Mouse (Mus musculus) neural tube, embryonic 14.5 days (tissue): ENCODE measurements around the gene Cnpy1. TPM values are rescaled to one million over a fixed set of nuclear protein-coding genes. Genes with fewer than 3 reads are reported as not detected.

ENCODE experiments used
- ATAC-seq: fragments of 200-750 bp; cut with Nextera tagmentation; 2 replicates; pipeline ENCODE4 v1.8.0; 2017; ENCODE audit warnings: low read depth, mild to moderate bottlenecking, moderate TSS enrichment, moderate library complexity
- H3K27ac ChIP-seq: fragments of 300-500 bp; sonication (generic); 2 replicates; pipeline ENCODE4 v1.5.1; 2014; ENCODE audit warnings: low read depth, mild to moderate bottlenecking, control low read depth, low read length, moderate library complexity, mixed read lengths
- H3K27me3 ChIP-seq: fragments of 300-500 bp; sonication (generic); 2 replicates; pipeline ENCODE4 v1.6.1; 2014; ENCODE audit warnings: low read length; ENCODE audit not compliant: control insufficient read depth, insufficient read depth
- H3K36me3 ChIP-seq: fragments of 300-500 bp; sonication (generic); 2 replicates; pipeline ENCODE4 v1.6.1; 2014; ENCODE audit warnings: low read length, mixed read lengths; ENCODE audit not compliant: control insufficient read depth, insufficient read depth
- H3K4me1 ChIP-seq: fragments of 300-500 bp; sonication (generic); 2 replicates; pipeline ENCODE4 v1.6.1; 2014; ENCODE audit warnings: low read length; ENCODE audit not compliant: control insufficient read depth, insufficient read depth
- H3K4me2 ChIP-seq: fragments of 300-500 bp; sonication (generic); 2 replicates; pipeline ENCODE4 v1.6.1; 2014; ENCODE audit warnings: mild to moderate bottlenecking, low read depth, low read length, control low read depth
- H3K4me3 ChIP-seq: fragments of 300-500 bp; sonication (generic); 2 replicates; pipeline ENCODE4 v1.5.1; 2014; ENCODE audit warnings: low read depth, low read length, control low read depth, mixed read lengths
- H3K9ac ChIP-seq: fragments of 300-500 bp; sonication (generic); replicated peaks from 2 replicates; pipeline ENCODE4 v1.6.1; 2014; ENCODE audit warnings: low read depth, mild to moderate bottlenecking, control low read depth, low read length, mixed read lengths
- H3K9me3 ChIP-seq: fragments of 300-500 bp; sonication (generic); 2 replicates; pipeline ENCODE4 v1.6.1; 2016; ENCODE audit warnings: low read length; ENCODE audit not compliant: control insufficient read depth
- WGBS: fragments of 180-500 bp; shearing (Covaris S2); extraction: QIAGEN DNeasy Blood & Tissue Kit; methylation state at CpG from one replicate; pipeline ENCODE4 v1.1.7; 2014; 5-methylcytosine and 5-hydroxymethylcytosine counted together
- polyA plus RNA-seq: library from polyadenylated mRNA; unstranded; fragments of >200 nt; fragmentation: Nextera tagmentation; extraction: Ambion mirVana; gene quantifications from 2 replicates; pipeline ENCODE4 v1.2.1, GENCODE M21; 2014

Cnpy1 gene
- 0.66 and 1.1 TPM in 2 replicates for polyA plus RNA-seq

DNA sequence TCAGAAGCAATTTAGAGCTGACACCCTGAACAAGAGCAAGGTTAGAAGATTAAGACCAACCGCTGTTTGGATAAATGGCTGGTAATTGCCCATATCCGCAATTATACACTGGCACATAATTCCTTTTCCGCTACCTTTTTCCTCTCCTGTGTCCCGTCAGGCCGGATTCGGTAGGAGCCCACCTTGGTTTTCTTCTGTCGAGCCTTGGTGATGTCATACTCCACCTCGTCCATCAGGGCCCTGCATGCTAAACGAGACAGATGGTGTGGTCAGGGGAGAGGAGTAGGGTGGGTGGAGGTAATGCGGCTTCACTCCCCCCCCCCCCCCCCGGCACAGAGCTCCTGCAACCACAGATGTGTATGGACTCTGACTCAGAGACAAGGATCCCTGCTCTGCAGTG lies at the start of gene Cnpy1:
Cnpy1 (minus strand) TSS at position 233 of the 400 bp plus-strand sequence.
- no peak for ATAC-seq
- 65% methylated on average over 11 of the region's 11 CpGs for WGBS
- H3K9me3 ChIP-seq: no peaks in the 10 kb centered on the region

GRCm38 (mm10) chr5:28293990-28294389 lies 48.4 kb upstream of the Cnpy1 start:
- WGBS: 9% methylated on average over 6 of the region's 6 CpGs
- Histone ChIP-seq H3K4me3 (no peak overlapping the region), H3K9ac (no peak overlapping the region), H3K27ac (no peak overlapping the region), H3K27me3 (no peaks in the 10 kb centered on the region), H3K4me2 (no peak overlapping the region), H3K9me3 (no peaks in the 10 kb centered on the region), H3K36me3 (no peaks in the 10 kb centered on the region), H3K4me1 (no peaks in the 10 kb centered on the region)
- ATAC-seq: no peak; the same call in 1 of the 2 replicates

More for the DNA sequence above, at the start of gene Cnpy1:
- Histone ChIP-seq H3K27me3 (no peaks in the 10 kb centered on the region), H3K4me2 (no peak within 1 kb of the TSS), H3K4me3 (no peak within 1 kb of the TSS), H3K9ac (no peak within 1 kb of the TSS), H3K27ac (no peak within 1 kb of the TSS), H3K36me3 (no peaks in the 10 kb centered on the region), H3K4me1 (no peaks in the 10 kb centered on the region)

DNA sequence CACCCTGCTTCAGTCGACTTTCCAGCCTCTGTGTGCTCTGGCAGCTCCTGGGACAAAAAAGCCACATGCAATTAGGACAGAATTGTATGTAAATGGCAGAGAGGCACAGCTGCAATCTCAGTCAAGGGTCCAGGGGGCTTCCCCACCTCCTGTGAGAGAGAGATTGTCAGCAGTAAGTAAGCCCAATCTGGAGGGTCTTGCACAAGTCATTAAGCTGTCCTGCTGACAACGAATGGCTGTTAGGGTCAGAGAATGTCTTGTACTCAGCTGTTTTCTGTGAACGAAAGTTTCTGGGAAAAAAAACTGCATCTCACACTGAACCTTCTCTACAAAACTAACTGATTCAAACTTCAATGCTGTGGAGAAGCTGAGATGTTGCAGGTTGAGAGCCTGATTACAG lies 46.7 kb upstream of the Cnpy1 start:
- H3K4me3 ChIP-seq: no peak overlapping the region
- H3K27ac ChIP-seq: no peak overlapping the region
- ATAC-seq: no peak
- H3K9ac ChIP-seq: no peak overlapping the region
- H3K4me2 ChIP-seq: no peak overlapping the region
- 19% methylated on average over 3 of the region's 3 CpGs for WGBS
- H3K27me3 ChIP-seq: no peaks in the 10 kb centered on the region
- H3K9me3 ChIP-seq: no peaks in the 10 kb centered on the region
- no peaks in the 10 kb centered on the region for H3K36me3 ChIP-seq
- no peaks in the 10 kb centered on the region for H3K4me1 ChIP-seq

- no peaks in the 10 kb centered on the region for H3K36me3 ChIP-seq
- H3K9me3 ChIP-seq: no peaks in the 10 kb centered on the region
- 90% methylated on average over 5 of the region's 5 CpGs for WGBS
- no peak overlapping the region for H3K4me3 ChIP-seq
- H3K27ac ChIP-seq: no peak overlapping the region
- no peaks in the 10 kb centered on the region for H3K27me3 ChIP-seq
- no peak for ATAC-seq
- H3K9ac ChIP-seq: no peak overlapping the region
- H3K4me1 ChIP-seq: no peaks in the 10 kb centered on the region
- H3K4me2 ChIP-seq: no peak overlapping the region
These were observed 45.7 kb upstream of the Cnpy1 start for GRCm38 (mm10) chr5:28291118-28291850.

DNA sequence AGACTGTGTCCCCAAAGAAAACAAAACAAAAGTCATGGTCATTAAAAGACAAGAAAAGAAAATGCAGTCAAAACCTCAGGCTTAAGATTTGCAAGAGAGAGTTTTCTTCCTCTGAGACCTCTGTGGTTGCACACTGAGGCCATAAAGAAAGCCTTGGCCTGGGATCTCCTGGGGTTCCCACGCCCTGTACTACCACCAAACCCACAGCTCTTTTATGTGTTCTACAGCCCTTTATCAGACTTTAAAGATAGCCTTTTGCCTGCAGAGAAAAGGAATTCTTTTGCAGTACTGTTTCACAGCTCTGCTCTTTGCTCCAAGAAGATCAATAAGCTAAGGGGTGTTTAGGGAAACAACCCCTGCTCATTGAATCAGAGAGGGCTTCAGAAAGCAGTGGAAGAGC lies 45.0 kb upstream of the Cnpy1 start:
- Histone ChIP-seq H3K4me1 (no peaks in the 10 kb centered on the region), H3K9ac (no peak overlapping the region), H3K4me3 (no peak overlapping the region), H3K36me3 (no peaks in the 10 kb centered on the region), H3K27ac (no peak overlapping the region), H3K27me3 (no peaks in the 10 kb centered on the region), H3K4me2 (no peak overlapping the region), H3K9me3 (no peaks in the 10 kb centered on the region)
- 50% methylated on average over 1 of the region's 1 CpGs for WGBS
- ATAC-seq: no peak

- H3K9ac ChIP-seq: no peak overlapping the region
- no peak for ATAC-seq
- H3K36me3 ChIP-seq: no peaks in the 10 kb centered on the region
- WGBS: 64% methylated on average over 3 of the region's 3 CpGs
- no peak overlapping the region for H3K4me2 ChIP-seq
- H3K27me3 ChIP-seq: no peaks in the 10 kb centered on the region
- H3K4me1 ChIP-seq: no peaks in the 10 kb centered on the region
- no peak overlapping the region for H3K4me3 ChIP-seq
- H3K9me3 ChIP-seq: no peaks in the 10 kb centered on the region
- H3K27ac ChIP-seq: no peak overlapping the region
These were observed 43.5 kb upstream of the Cnpy1 start for GRCm38 (mm10) chr5:28289111-28289510.

DNA sequence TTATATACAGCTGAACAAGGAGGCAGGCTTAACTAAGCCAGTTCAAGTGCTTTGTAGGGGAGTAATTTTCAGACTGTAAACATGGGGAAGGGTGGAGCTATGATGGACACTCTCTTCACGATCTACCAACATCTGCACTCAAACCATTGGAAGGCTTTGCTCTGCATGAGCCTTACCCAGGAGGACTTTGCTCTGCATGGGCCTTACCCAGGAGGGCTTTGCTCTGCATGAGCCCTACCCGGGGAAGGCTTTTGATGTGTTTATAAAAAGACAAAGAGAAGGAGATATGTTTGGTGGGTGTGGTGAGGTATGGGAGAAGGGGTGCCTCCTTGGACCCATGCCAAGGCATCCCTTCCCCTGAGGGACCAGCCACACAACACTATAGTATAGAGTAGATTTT lies 31.7 kb upstream of the Cnpy1 start:
- no peaks in the 10 kb centered on the region for H3K27me3 ChIP-seq
- no peak overlapping the region for H3K4me3 ChIP-seq
- H3K36me3 ChIP-seq: no peaks in the 10 kb centered on the region
- H3K9me3 ChIP-seq: no peaks in the 10 kb centered on the region
- no peak overlapping the region for H3K27ac ChIP-seq
- no peak for ATAC-seq
- H3K4me1 ChIP-seq: no peaks in the 10 kb centered on the region
- WGBS: 69% methylated on average over 2 of the region's 2 CpGs
- no peak overlapping the region for H3K9ac ChIP-seq
- H3K4me2 ChIP-seq: no peak overlapping the region

DNA sequence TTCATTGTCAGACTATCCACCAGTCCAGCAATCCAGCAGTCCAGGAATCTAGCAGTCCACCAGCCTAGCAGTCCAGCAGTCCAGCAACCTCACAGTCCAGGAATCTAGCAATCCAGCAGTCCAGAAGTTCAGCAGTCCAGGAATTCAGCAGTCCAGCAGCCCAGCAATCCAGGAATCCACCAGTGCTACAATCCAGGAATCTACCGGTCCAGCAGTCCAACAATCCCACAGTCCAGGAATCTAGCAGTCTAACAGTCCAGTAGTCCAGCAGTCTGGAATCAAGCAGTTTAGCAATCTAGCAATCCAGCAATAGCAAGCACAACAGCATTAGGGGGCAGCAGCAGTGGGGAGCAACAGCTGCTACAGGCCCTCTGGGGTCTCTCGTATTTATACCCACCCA lies 27.2 kb upstream of the Cnpy1 start:
- Histone ChIP-seq H3K27ac (no peak overlapping the region), H3K9me3 (no peaks in the 10 kb centered on the region), H3K36me3 (no peaks in the 10 kb centered on the region), H3K27me3 (no peaks in the 10 kb centered on the region), H3K4me3 (no peak overlapping the region), H3K4me2 (no peak overlapping the region), H3K4me1 (no peaks in the 10 kb centered on the region), H3K9ac (no peak overlapping the region)
- 86% methylated on average over 2 of the region's 2 CpGs for WGBS
- ATAC-seq: no peak

GRCm38 (mm10) chr5:28269469-28269991 lies 23.9 kb upstream of the Cnpy1 start:
- no peaks in the 10 kb centered on the region for H3K9me3 ChIP-seq
- WGBS: 63% methylated on average over 6 of the region's 6 CpGs
- no peak overlapping the region for H3K4me3 ChIP-seq

More at GRCm38 (mm10) chr5:28269469-28269991, 23.9 kb upstream of the Cnpy1 start:
- no peak overlapping the region for H3K9ac ChIP-seq
- H3K36me3 ChIP-seq: no peaks in the 10 kb centered on the region
- H3K4me2 ChIP-seq: no peak overlapping the region
- H3K4me1 ChIP-seq: no peaks in the 10 kb centered on the region
- no peaks in the 10 kb centered on the region for H3K27me3 ChIP-seq
- H3K27ac ChIP-seq: no peak overlapping the region
- ATAC-seq: no peak
